Mouse (Mus musculus) kidney, postnatal 0 days (tissue): ENCODE results near the gene Col4a5. TPM values are rescaled to one million over a fixed set of nuclear protein-coding genes. Genes with fewer than 3 reads are reported as not detected.

ENCODE experiments used
- ATAC-seq: fragments of 200-750 bp; cut with Nextera tagmentation; replicated peaks from 2 replicates; pipeline ENCODE4 v1.8.0; 2017; ENCODE audit warnings: low read depth, moderate number of reproducible peaks, moderate TSS enrichment, moderate library complexity; ENCODE audit not compliant: low FRiP score
- DNase-seq: peaks from one replicate; pipeline ENCODE4 v3.0.0-alpha.2; 2016; ENCODE audit warnings: low spot score
- H3K27ac ChIP-seq: fragments of 300-500 bp; sonication (generic); 2 replicates; pipeline ENCODE4 v1.5.1; 2014; ENCODE audit warnings: mild to moderate bottlenecking
- H3K27me3 ChIP-seq: fragments of 300-500 bp; sonication (generic); 2 replicates; pipeline ENCODE4 v1.6.1; 2014; ENCODE audit warnings: low read length, mixed read lengths; ENCODE audit not compliant: insufficient read depth
- H3K36me3 ChIP-seq: fragments of 300-500 bp; sonication (generic); 2 replicates; pipeline ENCODE4 v1.6.1; 2014; ENCODE audit warnings: low read length, mixed read lengths; ENCODE audit not compliant: insufficient read depth
- H3K4me1 ChIP-seq: fragments of 300-500 bp; sonication (generic); replicated peaks from 2 replicates; pipeline ENCODE4 v1.6.1; 2014; ENCODE audit warnings: antibody characterized with exemption, low read length, mixed read lengths; ENCODE audit not compliant: insufficient read depth
- H3K4me2 ChIP-seq: fragments of 300-500 bp; sonication (generic); 2 replicates; pipeline ENCODE4 v1.6.1; 2014; ENCODE audit warnings: mild to moderate bottlenecking, low read length, moderate library complexity, mixed read lengths
- H3K4me3 ChIP-seq: fragments of 300-500 bp; sonication (generic); replicated peaks from 2 replicates; pipeline ENCODE4 v1.5.1; 2014; ENCODE audit warnings: low read depth, low read length
- H3K9ac ChIP-seq: fragments of 300-500 bp; sonication (generic); 2 replicates; pipeline ENCODE4 v1.6.1; 2014; ENCODE audit warnings: low read depth, low read length
- H3K9me3 ChIP-seq: fragments of 300-500 bp; sonication (generic); replicated peaks from 2 replicates; pipeline ENCODE4 v1.6.1; 2016; ENCODE audit warnings: low read length, inconsistent platforms, mixed read lengths
- CTCF ChIP-seq: IDR thresholded peaks from 2 replicates; pipeline ENCODE4 v1.5.1; 2016; ENCODE audit warnings: antibody characterized with exemption, low read depth, mild to moderate bottlenecking, moderate library complexity
- WGBS: fragments of 180-500 bp; shearing (Covaris S2); extraction: QIAGEN DNeasy Blood & Tissue Kit; methylation state at CpG from one replicate; pipeline ENCODE4 v1.1.7; 2014; 5-methylcytosine and 5-hydroxymethylcytosine counted together
- polyA plus RNA-seq: library from polyadenylated mRNA; unstranded; fragments of >200 nt; fragmentation: Nextera tagmentation; extraction: Ambion mirVana; gene quantifications from 2 replicates; pipeline ENCODE4 v1.2.1, GENCODE M21; 2015

The Col4a5 gene
- polyA plus RNA-seq, 1 experiment from 2014 or later: 25.1 TPM

DNA sequence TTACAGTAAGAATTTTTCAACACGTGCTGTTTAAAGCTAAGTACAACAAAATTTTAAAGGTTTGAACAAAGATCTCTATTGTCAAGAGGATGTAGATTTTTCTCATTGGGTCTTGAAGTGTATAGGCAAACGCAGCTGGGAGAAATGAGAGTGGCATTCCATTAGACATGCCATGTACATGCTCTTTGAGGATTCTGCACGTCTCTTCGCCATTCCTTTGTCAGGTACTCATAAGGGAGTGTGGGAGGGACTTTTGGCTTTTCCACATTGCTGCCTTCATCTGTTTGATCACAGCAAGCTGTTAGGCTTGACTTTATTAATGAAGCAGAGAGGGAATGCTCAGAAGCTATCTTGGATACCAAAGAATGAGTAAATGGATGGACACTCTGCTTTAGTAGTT lies 19.4 kb downstream of the Col4a5 start:
- WGBS: 63% methylated on average over 4 of the region's 4 CpGs
- Histone ChIP-seq H3K4me3 (no peak overlapping the region), H3K4me1 (no peaks in the 10 kb centered on the region), H3K9me3 (no peaks in the 10 kb centered on the region), H3K9ac (no peak overlapping the region), H3K36me3 (no peaks in the 10 kb centered on the region), H3K4me2 (no peak overlapping the region), H3K27me3 (no peaks in the 10 kb centered on the region), H3K27ac (no peak overlapping the region)
- no peak for DNase-seq
- TF ChIP-seq CTCF: no peak
- no peak for ATAC-seq

GRCm38 (mm10) chrX:141503125-141503524 lies 27.9 kb downstream of the Col4a5 start:
- 91% methylated on average over 1 of the region's 1 CpGs for WGBS

DNA sequence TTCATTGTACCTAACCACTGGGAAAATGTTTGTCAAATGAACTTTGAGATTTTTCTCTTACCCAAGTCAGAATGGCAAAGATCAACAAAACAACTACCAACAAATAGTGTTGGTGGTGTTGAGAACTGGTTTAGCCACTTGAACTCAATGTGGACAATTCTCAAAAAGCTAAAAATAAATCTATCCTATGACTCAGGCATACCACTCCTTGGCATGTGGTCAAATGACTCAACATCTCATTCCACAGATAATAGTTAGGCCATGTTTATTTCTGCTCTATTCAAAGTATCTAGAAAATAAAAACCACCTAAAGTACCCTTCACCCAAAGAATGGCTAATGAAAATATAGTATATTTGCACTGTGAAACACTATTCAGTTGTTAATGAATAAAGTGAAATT lies 58.3 kb downstream of the Col4a5 start:
- Histone ChIP-seq H3K4me2 (no peak overlapping the region), H3K4me1 (no peaks in the 10 kb centered on the region), H3K36me3 (no peaks in the 10 kb centered on the region), H3K9me3 (no peaks in the 10 kb centered on the region), H3K27me3 (no peaks in the 10 kb centered on the region), H3K9ac (no peak overlapping the region), H3K27ac (no peak overlapping the region), H3K4me3 (no peak overlapping the region)
- ATAC-seq (no peak), DNase-seq (no peak)
- no peak for TF ChIP-seq CTCF

More at GRCm38 (mm10) chrX:141503125-141503524, 27.9 kb downstream of the Col4a5 start:
- H3K4me2 ChIP-seq: no peak overlapping the region
- no peak overlapping the region for H3K9ac ChIP-seq
- no peak overlapping the region for H3K27ac ChIP-seq
- no peak for DNase-seq
- H3K27me3 ChIP-seq: no peaks in the 10 kb centered on the region
- H3K9me3 ChIP-seq: no peaks in the 10 kb centered on the region
- H3K4me1 ChIP-seq: no peaks in the 10 kb centered on the region
- H3K4me3 ChIP-seq: no peak overlapping the region
- ATAC-seq: no peak
- no peak for TF ChIP-seq CTCF
- no peaks in the 10 kb centered on the region for H3K36me3 ChIP-seq

DNA sequence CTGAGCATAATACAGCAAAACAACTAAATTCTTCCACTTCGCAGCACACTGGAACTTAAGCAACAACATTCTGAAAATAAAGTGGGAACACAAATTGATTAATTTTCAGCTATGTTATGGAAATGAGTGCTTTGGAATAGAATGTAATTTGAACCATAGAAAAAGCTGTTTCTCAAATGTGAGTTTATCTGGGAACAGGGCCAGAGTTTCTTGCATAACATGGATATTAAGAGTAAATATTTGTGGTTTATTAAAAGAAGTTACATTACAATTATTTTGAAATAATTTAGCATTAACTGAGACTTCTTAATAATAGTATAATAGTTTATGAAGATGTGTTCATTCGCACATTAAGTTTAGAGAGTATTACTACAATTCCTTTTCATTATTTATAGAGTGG lies 72.3 kb downstream of the Col4a5 start:
- H3K4me3 ChIP-seq: no peak overlapping the region
- H3K27ac ChIP-seq: no peak overlapping the region
- DNase-seq (peak; percentile 1), ATAC-seq (no peak)
- H3K4me1 ChIP-seq: no peaks in the 10 kb centered on the region
- no peaks in the 10 kb centered on the region for H3K27me3 ChIP-seq
- H3K9me3 ChIP-seq: no peaks in the 10 kb centered on the region
- WGBS: 90% methylated on average over 2 of the region's 2 CpGs
- TF ChIP-seq CTCF: no peak
- no peak overlapping the region for H3K9ac ChIP-seq
- H3K4me2 ChIP-seq: no peak overlapping the region
- no peaks in the 10 kb centered on the region for H3K36me3 ChIP-seq

DNA sequence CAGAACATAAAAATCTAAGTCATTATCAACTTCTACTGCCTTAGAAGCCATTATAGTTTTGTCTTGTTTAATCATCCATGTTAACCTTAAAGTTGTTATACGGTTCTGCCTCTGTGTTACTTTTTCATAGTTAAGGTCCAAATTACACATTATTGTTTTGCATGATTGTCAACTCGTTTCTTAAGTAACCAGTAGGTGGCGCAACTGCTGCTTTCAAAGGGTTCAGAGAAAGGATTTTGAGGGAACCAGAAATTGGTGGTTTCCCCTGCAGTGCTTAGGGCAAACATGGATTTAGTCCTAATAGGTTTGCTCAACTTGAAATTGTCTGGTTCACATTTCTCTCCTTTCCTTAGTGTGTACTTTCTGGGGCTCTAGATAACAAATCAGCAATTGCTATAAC lies 115.1 kb downstream of the Col4a5 start:
- Histone ChIP-seq H3K4me1 (no peaks in the 10 kb centered on the region), H3K9me3 (no peaks in the 10 kb centered on the region), H3K36me3 (no peaks in the 10 kb centered on the region), H3K4me3 (no peak overlapping the region), H3K9ac (no peak overlapping the region), H3K27ac (no peak overlapping the region), H3K4me2 (no peak overlapping the region), H3K27me3 (no peaks in the 10 kb centered on the region)
- DNase-seq (peak; percentile 27), ATAC-seq (no peak)
- 32% methylated on average over 3 of the region's 3 CpGs for WGBS
- peak; percentile 68 for TF ChIP-seq CTCF

DNA sequence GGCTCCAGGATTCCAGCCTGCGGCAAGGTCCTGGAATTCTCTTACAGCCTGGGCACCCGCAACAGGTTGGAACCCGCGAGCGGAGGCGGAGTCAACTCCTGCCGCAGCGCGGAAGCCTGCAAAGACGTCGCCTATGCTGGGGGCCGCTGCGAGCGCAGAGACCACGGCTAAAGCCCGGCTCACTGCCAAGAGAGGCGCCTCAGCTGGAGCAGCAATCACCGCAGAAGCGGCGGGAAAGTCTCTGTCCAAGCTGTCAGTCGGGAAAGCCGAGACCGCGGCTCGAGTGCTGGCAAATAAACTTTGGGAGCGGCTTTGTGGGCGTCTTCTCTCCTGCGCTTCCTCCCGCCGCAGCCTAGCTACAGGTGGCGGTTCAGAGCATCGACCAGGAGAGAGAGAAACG lies 246.5 kb downstream of the Col4a5 start:
- Histone ChIP-seq H3K9me3 (no peaks in the 10 kb centered on the region), H3K4me2 (peak overlapping the region; percentile 62), H3K4me3 (peak overlapping the region; percentile 29), H3K4me1 (no peaks in the 10 kb centered on the region), H3K36me3 (no peaks in the 10 kb centered on the region), H3K27me3 (peaks cover 37% of the 10 kb centered on the region), H3K27ac (no peak overlapping the region), H3K9ac (no peak overlapping the region)
- TF ChIP-seq CTCF: no peak
- no peak for DNase-seq
- ATAC-seq: no peak
- 27% methylated on average over 33 of the region's 33 CpGs for WGBS

DNA sequence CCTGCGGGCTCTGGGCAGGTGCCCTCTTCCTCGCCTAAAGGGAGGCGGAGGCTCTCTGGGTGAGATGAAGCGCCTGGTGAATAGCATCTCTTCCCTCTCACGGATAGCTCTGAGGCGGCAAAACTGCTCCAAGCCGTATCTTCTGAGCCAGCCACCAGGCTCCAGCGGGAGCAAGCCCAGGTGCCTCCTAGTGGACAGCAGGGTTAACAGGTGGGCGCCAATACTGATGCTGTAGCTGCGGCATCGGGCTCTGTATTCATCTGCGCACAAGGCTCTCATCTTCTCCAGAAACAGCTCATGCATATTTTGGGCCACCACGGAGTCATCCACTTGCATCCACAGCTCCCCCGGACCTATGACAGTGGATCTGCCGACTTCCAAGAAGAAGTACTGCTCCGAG lies 248.8 kb downstream of the Col4a5 start:
- peak; percentile 61 for TF ChIP-seq CTCF
- WGBS: 35% methylated on average over 16 of the region's 16 CpGs

More for the DNA sequence above, 248.8 kb downstream of the Col4a5 start:
- H3K27me3 ChIP-seq: peaks cover 43% of the 10 kb centered on the region
- H3K4me3 ChIP-seq: peak overlapping the region; percentile 30
- ATAC-seq (0 out of 2 replicates have a peak, but pooled peaks have one; percentile 70), DNase-seq (peak; percentile 18)
- H3K27ac ChIP-seq: no peak overlapping the region
- H3K36me3 ChIP-seq: no peaks in the 10 kb centered on the region
- H3K4me1 ChIP-seq: no peaks in the 10 kb centered on the region
- H3K9me3 ChIP-seq: no peaks in the 10 kb centered on the region
- H3K4me2 ChIP-seq: peak overlapping the region; percentile 54
- H3K9ac ChIP-seq: no peak overlapping the region
